Mouse (Mus musculus): ENCODE results near the gene Fam193a. TPM values are rescaled to one million over a fixed set of nuclear protein-coding genes. Genes with fewer than 3 reads are reported as not detected.

The Fam193a gene
- polyA plus RNA-seq, 1 experiment from 2014 or later = 25.3 TPM

DNA sequence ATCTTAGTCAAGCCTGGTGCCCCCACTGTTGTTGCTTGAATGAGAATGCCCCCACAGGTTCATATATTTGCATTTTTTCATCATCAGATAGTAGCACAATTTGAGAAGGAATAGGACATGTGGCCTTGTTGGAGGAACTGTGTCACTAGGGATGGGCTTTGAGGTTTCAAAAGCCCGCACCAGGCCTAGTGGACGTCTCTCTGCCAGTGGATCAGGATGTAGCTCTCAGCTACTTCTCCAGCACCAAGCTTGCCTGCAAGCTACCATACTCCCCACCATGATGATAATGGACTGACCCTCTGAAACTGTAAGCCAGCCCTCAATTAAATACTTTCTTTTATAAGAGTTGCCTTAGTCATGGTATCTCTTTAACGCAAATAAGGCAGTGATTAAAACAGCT is 142.8 kb downstream of the Fam193a start:
- WGBS = 86% methylated on average over 3 of the region's 3 CpGs
- Histone ChIP-seq H3K9ac (replicated peaks; ENCODE audit: low read depth, low read length) (no peak overlapping the region), H3K4me2 (replicated peaks; ENCODE audit: low read depth, low read length) (peak overlapping the region; percentile 92; the same call in 1 of the 2 replicates), H3K36me3 (ENCODE audit: control insufficient read depth, insufficient read depth, low read length) (no peaks in the 10 kb centered on the region), H3K4me1 (ENCODE audit: control insufficient read depth, insufficient read depth, low read length) (no peaks in the 10 kb centered on the region), H3K4me3 (ENCODE audit: low read depth, low read length) (no peak overlapping the region), H3K9me3 (ENCODE audit: control insufficient read depth, low read depth, low read length) (no peaks in the 10 kb centered on the region), H3K27me3 (ENCODE audit: control insufficient read depth, insufficient read depth, low read length) (no peaks in the 10 kb centered on the region), H3K27ac (ENCODE audit: low read length) (no peak overlapping the region)
- ATAC-seq (ENCODE audit: insufficient number of reproducible peaks, insufficient read depth, low FRiP score, low read depth) = no peak

DNA sequence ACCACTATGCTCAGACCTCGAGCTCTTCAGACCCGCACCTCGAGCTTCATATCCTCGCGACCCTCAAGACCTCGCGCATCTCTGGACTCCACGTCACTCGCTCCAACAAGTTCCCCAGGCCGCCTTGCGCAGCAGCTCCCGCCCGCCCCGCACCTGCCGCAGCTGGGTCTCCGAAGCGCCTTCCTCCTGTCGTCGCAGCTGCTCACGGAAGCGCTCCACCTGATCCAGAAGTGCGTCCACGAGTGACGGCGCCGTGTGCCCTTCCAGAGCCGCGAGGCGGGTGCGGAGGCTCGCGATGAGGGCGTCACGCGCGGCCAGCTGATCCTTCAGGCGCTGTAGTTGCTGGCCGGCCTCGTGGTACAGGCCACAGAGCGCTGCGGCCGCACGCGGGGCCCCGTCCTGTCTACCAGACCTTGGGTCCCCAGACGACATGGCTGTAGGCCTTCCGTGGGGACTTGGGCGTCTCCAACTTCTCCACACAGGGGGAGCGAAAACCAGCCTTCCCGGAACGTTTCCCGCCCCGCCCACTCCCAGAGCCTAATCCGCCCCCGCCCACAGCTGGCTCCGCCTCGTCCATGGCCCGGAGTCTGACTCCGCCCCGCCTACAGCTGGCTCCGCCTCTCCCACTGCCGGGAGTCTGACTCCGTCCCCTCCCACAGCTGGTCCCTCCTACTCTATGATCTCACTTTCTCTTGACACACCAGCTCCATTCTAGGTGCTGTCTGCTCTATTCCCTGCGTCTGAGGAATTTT is 143.9 kb downstream of the Fam193a start, which contains the start of gene Tnip2:
TSS of gene Tnip2 (minus strand) at position 526 of the 752 bp plus-strand sequence.
- no peak within 1 kb of the TSS for H3K27ac ChIP-seq (ENCODE audit: low read length)
- no peaks in the 10 kb centered on the region for H3K36me3 ChIP-seq (ENCODE audit: control insufficient read depth, insufficient read depth, low read length)
- peak within 1 kb of the TSS; percentile 78 for H3K9ac ChIP-seq (replicated peaks; ENCODE audit: low read depth, low read length)
- H3K4me1 ChIP-seq (ENCODE audit: control insufficient read depth, insufficient read depth, low read length) = no peaks in the 10 kb centered on the region
- peak within 1 kb of the TSS; percentile 89 for H3K4me3 ChIP-seq (ENCODE audit: low read depth, low read length)
- H3K27me3 ChIP-seq (ENCODE audit: control insufficient read depth, insufficient read depth, low read length) = no peaks in the 10 kb centered on the region
- H3K4me2 ChIP-seq (replicated peaks; ENCODE audit: low read depth, low read length) = peak within 1 kb of the TSS; percentile 92
- under 1% methylated on average over 64 of the region's 64 CpGs for WGBS
- ATAC-seq (ENCODE audit: insufficient number of reproducible peaks, insufficient read depth, low FRiP score, low read depth) = peak; percentile 98
- H3K9me3 ChIP-seq (ENCODE audit: control insufficient read depth, low read depth, low read length) = no peaks in the 10 kb centered on the region

DNA sequence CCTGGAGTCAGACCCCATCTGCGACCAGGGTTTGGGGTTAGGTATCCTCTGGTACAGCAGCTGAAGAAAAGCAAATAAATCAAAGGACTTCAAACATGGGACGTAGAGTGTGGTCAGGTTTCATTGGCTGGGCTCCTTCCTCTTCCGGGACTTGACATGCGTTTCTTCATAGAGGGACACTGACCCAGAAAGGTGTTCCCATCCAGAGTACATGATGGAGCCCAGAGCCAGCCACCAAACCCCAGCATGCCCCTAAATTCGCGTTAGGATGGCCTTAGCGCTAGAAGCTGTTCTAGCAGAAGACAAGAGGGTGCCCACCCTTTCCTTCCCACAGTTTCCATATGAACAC is 144.5 kb downstream of the Fam193a start:
- Histone ChIP-seq H3K9me3 (ENCODE audit: control insufficient read depth, low read depth, low read length) (no peaks in the 10 kb centered on the region), H3K36me3 (ENCODE audit: control insufficient read depth, insufficient read depth, low read length) (no peaks in the 10 kb centered on the region), H3K4me2 (replicated peaks; ENCODE audit: low read depth, low read length) (peak overlapping the region; percentile 92), H3K4me1 (ENCODE audit: control insufficient read depth, insufficient read depth, low read length) (no peaks in the 10 kb centered on the region), H3K27me3 (ENCODE audit: control insufficient read depth, insufficient read depth, low read length) (no peaks in the 10 kb centered on the region), H3K9ac (replicated peaks; ENCODE audit: low read depth, low read length) (0 out of 2 replicates have a peak overlapping the region, but pooled peaks have one; percentile 25), H3K4me3 (ENCODE audit: low read depth, low read length) (peak overlapping the region; percentile 89), H3K27ac (ENCODE audit: low read length) (no peak overlapping the region)
- WGBS = 14% methylated on average over 7 of the region's 7 CpGs
- no peak for ATAC-seq (ENCODE audit: insufficient number of reproducible peaks, insufficient read depth, low FRiP score, low read depth)

DNA sequence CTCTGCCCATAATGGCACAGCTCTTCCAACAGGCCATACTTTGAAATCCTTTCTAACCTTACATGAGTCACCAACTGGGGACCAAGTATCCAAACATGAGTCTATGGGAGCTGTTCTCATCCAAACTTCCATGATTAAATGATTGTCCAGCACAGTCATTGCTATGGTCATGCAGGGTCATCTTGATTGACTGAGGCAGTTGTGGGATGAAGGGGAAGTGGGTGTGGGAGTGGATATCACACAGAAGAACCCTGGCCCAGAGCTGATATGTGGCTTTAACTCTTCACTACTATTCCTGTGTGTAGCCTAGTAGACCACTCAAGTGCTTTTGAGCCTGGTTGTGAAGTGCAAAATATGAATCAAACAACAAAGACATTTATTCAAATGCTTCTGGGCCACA is 145.4 kb downstream of the Fam193a start:
- H3K9me3 ChIP-seq (ENCODE audit: control insufficient read depth, low read depth, low read length) = no peaks in the 10 kb centered on the region
- no peaks in the 10 kb centered on the region for H3K27me3 ChIP-seq (ENCODE audit: control insufficient read depth, insufficient read depth, low read length)
- no peak overlapping the region for H3K4me3 ChIP-seq (ENCODE audit: low read depth, low read length)
- no peak for ATAC-seq (ENCODE audit: insufficient number of reproducible peaks, insufficient read depth, low FRiP score, low read depth)
- H3K4me2 ChIP-seq (replicated peaks; ENCODE audit: low read depth, low read length) = no peak overlapping the region
- H3K36me3 ChIP-seq (ENCODE audit: control insufficient read depth, insufficient read depth, low read length) = no peaks in the 10 kb centered on the region
- H3K9ac ChIP-seq (replicated peaks; ENCODE audit: low read depth, low read length) = no peak overlapping the region
- H3K27ac ChIP-seq (ENCODE audit: low read length) = no peak overlapping the region
- no peaks in the 10 kb centered on the region for H3K4me1 ChIP-seq (ENCODE audit: control insufficient read depth, insufficient read depth, low read length)

DNA sequence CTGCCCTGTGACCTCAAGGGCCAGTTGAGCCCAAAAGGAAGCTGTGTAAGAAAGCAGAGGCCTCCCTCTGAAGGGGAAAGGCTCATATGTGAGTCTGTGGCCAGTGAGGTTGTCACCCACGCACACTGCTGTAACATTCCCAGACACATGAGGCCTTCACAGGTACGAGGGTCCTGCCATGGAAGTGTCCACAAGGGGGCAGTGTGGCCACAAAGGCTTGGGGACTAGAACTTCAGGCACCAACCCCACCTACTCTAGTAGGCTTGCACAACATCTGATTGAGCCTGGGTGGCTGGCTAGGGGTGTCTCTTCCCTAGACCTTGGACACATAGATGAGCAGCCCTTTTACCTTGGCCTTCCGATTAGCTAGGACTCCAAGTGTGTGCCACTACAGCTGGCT is 148.2 kb downstream of the Fam193a start:
- H3K27me3 ChIP-seq (ENCODE audit: control insufficient read depth, insufficient read depth, low read length) = no peaks in the 10 kb centered on the region
- no peak overlapping the region for H3K4me3 ChIP-seq (ENCODE audit: low read depth, low read length)
- no peak overlapping the region for H3K4me2 ChIP-seq (replicated peaks; ENCODE audit: low read depth, low read length)
- H3K9ac ChIP-seq (replicated peaks; ENCODE audit: low read depth, low read length) = no peak overlapping the region
- peaks cover 3% of the 10 kb centered on the region; the same call in 1 of the 2 replicates for H3K4me1 ChIP-seq (ENCODE audit: control insufficient read depth, insufficient read depth, low read length)
- H3K9me3 ChIP-seq (ENCODE audit: control insufficient read depth, low read depth, low read length) = no peaks in the 10 kb centered on the region
- WGBS = 32% methylated on average over 3 of the region's 3 CpGs
- ATAC-seq (ENCODE audit: insufficient number of reproducible peaks, insufficient read depth, low FRiP score, low read depth) = no peak
- no peak overlapping the region for H3K27ac ChIP-seq (ENCODE audit: low read length)
- no peaks in the 10 kb centered on the region for H3K36me3 ChIP-seq (ENCODE audit: control insufficient read depth, insufficient read depth, low read length)

DNA sequence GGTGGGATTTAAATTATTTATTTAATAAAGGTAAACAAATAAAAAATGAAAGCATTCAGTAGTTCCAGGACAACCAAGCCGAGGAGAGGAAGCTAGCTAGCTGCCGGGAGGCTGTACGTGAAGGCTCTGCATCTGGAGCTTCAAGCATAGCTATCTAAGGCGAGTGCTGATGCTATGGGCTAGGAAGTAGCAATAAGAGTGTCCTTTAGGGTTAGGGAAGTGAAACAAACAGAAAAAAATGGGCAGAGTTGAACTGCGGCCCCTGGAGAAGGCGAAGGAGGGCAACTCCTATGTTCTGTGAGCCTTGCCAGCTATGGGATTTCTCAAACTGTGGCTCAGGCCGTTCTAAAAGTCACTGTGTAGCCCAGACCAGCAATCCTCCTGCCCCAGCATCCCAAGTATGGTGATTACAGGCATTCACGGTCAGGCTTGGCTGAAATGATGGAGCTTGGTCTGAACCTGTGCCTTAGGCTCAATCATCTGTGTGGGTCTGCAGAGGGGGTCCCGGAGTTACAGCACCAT is 149.7 kb downstream of the Fam193a start:
- H3K36me3 ChIP-seq (ENCODE audit: control insufficient read depth, insufficient read depth, low read length) = no peaks in the 10 kb centered on the region
- H3K4me3 ChIP-seq (ENCODE audit: low read depth, low read length) = no peak overlapping the region
- WGBS = 82% methylated on average over 9 of the region's 9 CpGs
- no peaks in the 10 kb centered on the region for H3K9me3 ChIP-seq (ENCODE audit: control insufficient read depth, low read depth, low read length)
- H3K4me2 ChIP-seq (replicated peaks; ENCODE audit: low read depth, low read length) = no peak overlapping the region
- no peaks in the 10 kb centered on the region for H3K27me3 ChIP-seq (ENCODE audit: control insufficient read depth, insufficient read depth, low read length)
- ATAC-seq (ENCODE audit: insufficient number of reproducible peaks, insufficient read depth, low FRiP score, low read depth) = no peak
- no peak overlapping the region for H3K27ac ChIP-seq (ENCODE audit: low read length)
- peaks cover 3% of the 10 kb centered on the region; the same call in 1 of the 2 replicates for H3K4me1 ChIP-seq (ENCODE audit: control insufficient read depth, insufficient read depth, low read length)
- no peak overlapping the region for H3K9ac ChIP-seq (replicated peaks; ENCODE audit: low read depth, low read length)

DNA sequence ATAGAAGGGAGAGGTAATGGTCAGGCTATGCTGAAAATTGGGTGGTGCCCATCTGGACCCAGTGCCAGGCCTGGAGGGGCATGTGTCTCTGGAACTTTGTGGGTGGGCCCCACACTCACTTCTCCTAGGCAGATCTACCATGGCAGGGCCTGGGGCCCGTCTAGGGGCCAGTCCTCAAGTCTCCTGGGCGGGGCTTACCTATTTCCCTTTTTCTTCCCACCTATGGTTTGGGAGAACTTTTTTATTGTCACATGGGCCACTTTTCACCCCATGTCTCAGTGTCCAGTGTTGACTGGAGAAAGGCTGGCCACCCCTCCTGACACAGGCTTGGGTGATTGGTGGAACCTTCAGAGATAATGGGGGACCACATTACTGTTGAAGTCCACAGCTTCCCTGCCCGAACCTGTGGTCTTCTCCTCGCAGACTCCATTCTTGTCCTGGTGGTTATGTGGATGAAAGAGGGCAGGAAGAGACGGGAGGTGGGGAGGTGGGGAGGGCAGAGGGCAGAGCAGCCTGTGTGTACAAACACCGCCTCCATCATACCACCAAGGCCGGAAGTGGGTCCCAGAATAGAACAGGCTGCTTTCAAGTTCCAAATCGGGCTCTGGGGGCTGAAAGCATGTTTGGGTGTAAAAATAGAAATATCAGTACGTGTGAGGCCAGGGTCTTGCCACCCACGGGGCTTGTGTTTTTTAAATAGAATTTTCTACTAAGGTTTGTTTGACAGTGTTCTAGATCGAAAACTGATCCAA is 150.9 kb downstream of the Fam193a start:
- Histone ChIP-seq H3K27me3 (ENCODE audit: control insufficient read depth, insufficient read depth, low read length) (no peaks in the 10 kb centered on the region), H3K36me3 (ENCODE audit: control insufficient read depth, insufficient read depth, low read length) (no peaks in the 10 kb centered on the region), H3K9me3 (ENCODE audit: control insufficient read depth, low read depth, low read length) (no peaks in the 10 kb centered on the region), H3K9ac (replicated peaks; ENCODE audit: low read depth, low read length) (no peak overlapping the region), H3K4me1 (ENCODE audit: control insufficient read depth, insufficient read depth, low read length) (peaks cover 3% of the 10 kb centered on the region; the same call in 1 of the 2 replicates), H3K4me2 (replicated peaks; ENCODE audit: low read depth, low read length) (no peak overlapping the region), H3K27ac (ENCODE audit: low read length) (no peak overlapping the region), H3K4me3 (ENCODE audit: low read depth, low read length) (no peak overlapping the region)
- no peak for ATAC-seq (ENCODE audit: insufficient number of reproducible peaks, insufficient read depth, low FRiP score, low read depth)
- 58% methylated on average over 11 of the region's 11 CpGs for WGBS

DNA sequence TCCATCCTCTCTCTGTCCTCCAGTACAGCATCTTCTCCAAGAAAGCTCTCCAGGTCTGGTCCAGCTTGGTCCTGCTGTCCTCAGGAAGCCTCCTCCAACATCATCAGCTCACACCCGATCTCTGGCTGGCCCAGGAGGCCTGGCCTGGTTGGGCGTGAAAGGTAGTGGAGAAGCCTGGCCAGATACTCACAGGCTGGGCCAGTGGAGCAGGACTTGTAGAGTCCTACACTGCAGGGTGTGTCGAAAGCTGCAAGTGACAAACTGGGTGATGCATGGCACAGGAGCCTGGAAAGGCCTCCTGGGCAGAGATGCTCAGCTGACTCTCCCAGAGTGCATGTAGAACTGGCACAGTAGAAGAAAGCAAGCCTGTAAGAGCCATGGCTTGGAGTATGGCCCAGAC is 151.6 kb downstream of the Fam193a start:
- H3K4me1 ChIP-seq (ENCODE audit: control insufficient read depth, insufficient read depth, low read length) = peaks cover 6% of the 10 kb centered on the region
- WGBS = 83% methylated on average over 3 of the region's 3 CpGs
- no peak overlapping the region for H3K9ac ChIP-seq (replicated peaks; ENCODE audit: low read depth, low read length)
- no peak overlapping the region for H3K4me2 ChIP-seq (replicated peaks; ENCODE audit: low read depth, low read length)
- no peak for ATAC-seq (ENCODE audit: insufficient number of reproducible peaks, insufficient read depth, low FRiP score, low read depth)
- no peak overlapping the region for H3K4me3 ChIP-seq (ENCODE audit: low read depth, low read length)
- no peaks in the 10 kb centered on the region for H3K27me3 ChIP-seq (ENCODE audit: control insufficient read depth, insufficient read depth, low read length)
- H3K9me3 ChIP-seq (ENCODE audit: control insufficient read depth, low read depth, low read length) = no peaks in the 10 kb centered on the region
- no peak overlapping the region for H3K27ac ChIP-seq (ENCODE audit: low read length)
- no peaks in the 10 kb centered on the region for H3K36me3 ChIP-seq (ENCODE audit: control insufficient read depth, insufficient read depth, low read length)

All from stomach, embryonic 14.5 days (tissue).